8 mouse cellular contexts compared by ENCODE assay signal in genomic region chr2:154789977-154790655, GRCm38 (mm10). TPM values are rescaled to one million over a fixed set of nuclear protein-coding genes. Genes with fewer than 3 reads are reported as not detected.
DNase-seq lines count a peak whose midpoint lies in the region; ATAC-seq and TF ChIP-seq lines count a peak whose summit lies in the region.

No protein-coding gene starts in this region.

- H3K27ac ChIP-seq in cerebellum, adult 2 months (ENCODE audit: insufficient read depth, low read length) = no peak overlapping the region
- peak overlapping the region; percentile 81 for H3K27ac ChIP-seq in testis, adult 2 months (ENCODE audit: control insufficient read depth, insufficient read depth, low read depth, low read length)
- peak overlapping the region; percentile 99 for H3K27ac ChIP-seq in hindbrain, embryonic 13.5 days
- peak overlapping the region; percentile 92 for H3K27ac ChIP-seq in midbrain, postnatal 0 days (ENCODE audit: low read depth, low read length)

- no peak for ATAC-seq in hindbrain, embryonic 13.5 days (ENCODE audit: low FRiP score)
- ATAC-seq in midbrain, postnatal 0 days (ENCODE audit: low FRiP score) = no peak

- peak overlapping the region; percentile 88 for H3K4me2 ChIP-seq in hindbrain, embryonic 13.5 days
- H3K4me2 ChIP-seq in midbrain, postnatal 0 days (ENCODE audit: low read depth, low read length, poor library complexity, severe bottlenecking) = peak overlapping the region; percentile 91

- peak overlapping the region; percentile 94; the same call in 1 of the 2 replicates for H3K9ac ChIP-seq in hindbrain, embryonic 13.5 days
- H3K9ac ChIP-seq in midbrain, postnatal 0 days (replicated peaks; ENCODE audit: low read length, poor library complexity, severe bottlenecking) = peak overlapping the region; percentile 84; the same call in 1 of the 2 replicates

- TF ChIP-seq POLR2A in cerebellum, adult 2 months (IDR thresholded peaks at IDR 0.05; ENCODE audit: borderline replicate concordance, insufficient read depth, low read length) = no peak
- no peak for TF ChIP-seq POLR2A in testis, adult 2 months (IDR thresholded peaks at IDR 0.05; ENCODE audit: control insufficient read depth, low read depth, low read length)

- no peak for TF ChIP-seq CTCF in cerebellum, adult 2 months (IDR thresholded peaks at IDR 0.05; ENCODE audit: borderline replicate concordance, insufficient read depth, low read depth, low read length)
- TF ChIP-seq CTCF in testis, adult 2 months (IDR thresholded peaks at IDR 0.05; ENCODE audit: control insufficient read depth, insufficient read depth, insufficient replicate concordance, low read depth, low read length) = no peak
- no peak for TF ChIP-seq CTCF in midbrain, postnatal 0 days (IDR thresholded peaks at IDR 0.05)

- H3K4me3 ChIP-seq in cerebellum, adult 2 months (replicated peaks; ENCODE audit: insufficient read depth, low read depth, low read length) = peak overlapping the region; percentile 78
- peak overlapping the region; percentile 91 for H3K4me3 ChIP-seq in testis, adult 2 months (ENCODE audit: control insufficient read depth, low read depth, low read length)
- peak overlapping the region; percentile 97 for H3K4me3 ChIP-seq in hindbrain, embryonic 13.5 days
- H3K4me3 ChIP-seq in midbrain, postnatal 0 days (ENCODE audit: low read depth, low read length) = peak overlapping the region; percentile 97

- peak in 1 of 2 experiments; percentile 32 for DNase-seq in cerebellum, adult 2 months
- no peak for DNase-seq in cerebellum, postnatal 4 days (ENCODE audit: low spot score in 2 of 2)
- no peak for DNase-seq in testis, postnatal 14 days (ENCODE audit: low spot score)
- DNase-seq in midbrain, postnatal 0 days (ENCODE audit: low spot score) = no peak
- no peak for DNase-seq in layer of hippocampus, adult 9-10 months (ENCODE audit: low spot score)
- no peak for DNase-seq in urinary bladder, postnatal 14 days (ENCODE audit: low spot score)

- no peaks in the 10 kb centered on the region for H3K36me3 ChIP-seq in testis, adult 2 months (ENCODE audit: control insufficient read depth, insufficient read depth, low read length)
- H3K36me3 ChIP-seq in hindbrain, embryonic 13.5 days = no peaks in the 10 kb centered on the region
- H3K36me3 ChIP-seq in midbrain, postnatal 0 days (ENCODE audit: insufficient read depth, low read length) = no peaks in the 10 kb centered on the region

- H3K27me3 ChIP-seq in cerebellum, adult 2 months (ENCODE audit: control insufficient read depth, insufficient read depth, low read length) = no peaks in the 10 kb centered on the region
- no peaks in the 10 kb centered on the region for H3K27me3 ChIP-seq in testis, adult 2 months (ENCODE audit: control insufficient read depth, insufficient read depth, low read length)
- H3K27me3 ChIP-seq in hindbrain, embryonic 13.5 days = no peaks in the 10 kb centered on the region
- no peaks in the 10 kb centered on the region for H3K27me3 ChIP-seq in midbrain, postnatal 0 days (ENCODE audit: insufficient read depth, low read length)

- H3K9me3 ChIP-seq in hindbrain, embryonic 13.5 days = no peaks in the 10 kb centered on the region
- no peaks in the 10 kb centered on the region for H3K9me3 ChIP-seq in midbrain, postnatal 0 days (ENCODE audit: low read length)

- H3K4me1 ChIP-seq in cerebellum, adult 2 months (ENCODE audit: control insufficient read depth, insufficient read depth, low read length) = peaks cover 5% of the 10 kb centered on the region; the same call in 1 of the 2 replicates
- H3K4me1 ChIP-seq in testis, adult 2 months (ENCODE audit: control insufficient read depth, insufficient read depth, low read length) = peaks cover 10% of the 10 kb centered on the region
- H3K4me1 ChIP-seq in hindbrain, embryonic 13.5 days (replicated peaks) = peaks cover 48% of the 10 kb centered on the region
- H3K4me1 ChIP-seq in midbrain, postnatal 0 days (ENCODE audit: insufficient read depth, low read length) = peaks cover 14% of the 10 kb centered on the region; the same call in 1 of the 2 replicates

- WGBS in cerebellum, adult 2 months = 8% methylated on average over 14 of the region's 14 CpGs
- WGBS in hindbrain, embryonic 13.5 days = 7% methylated on average over 14 of the region's 14 CpGs
- WGBS in midbrain, postnatal 0 days = 4% methylated on average over 14 of the region's 14 CpGs

RNA-seq across cellular contexts. Expression of gene Raly, which starts 0.8 kb away (rescaled TPM):
- 198 and 208 TPM in 2 replicates for polyA plus RNA-seq in cerebellum, adult 2 months (2012; rRNA removed)
- polyA plus RNA-seq in testis, adult 2 months (2012; rRNA removed) = 62.8 and 64.0 TPM in 2 replicates
- polyA plus RNA-seq in hindbrain, embryonic 13.5 days (2015; fragmentation: Nextera tagmentation; extraction: Ambion mirVana) = 25.3 and 27.5 TPM in 2 replicates
- total RNA-seq in midbrain, postnatal 0 days (2014; rRNA removed) = 132 and 160 TPM in 2 replicates
- 18.4 and 19.3 TPM in 2 replicates for polyA plus RNA-seq in midbrain, postnatal 0 days (2015; fragmentation: Nextera tagmentation; extraction: Ambion mirVana)

RNA-seq across cellular contexts. Expression of gene a, which starts 1.1 kb away (rescaled TPM):
- polyA plus RNA-seq in cerebellum, adult 2 months (2012; rRNA removed) = 0.28 TPM in 1 of 2 replicates, not detected in the other
- 1.4 and 2.9 TPM in 2 replicates for polyA plus RNA-seq in testis, adult 2 months (2012; rRNA removed)
- polyA plus RNA-seq in hindbrain, embryonic 13.5 days (2015; fragmentation: Nextera tagmentation; extraction: Ambion mirVana) = 1.4 TPM in 2 replicates
- total RNA-seq in midbrain, postnatal 0 days (2014; rRNA removed) = 5.9 TPM in 1 of 2 replicates, not detected in the other
- polyA plus RNA-seq in midbrain, postnatal 0 days (2015; fragmentation: Nextera tagmentation; extraction: Ambion mirVana) = 1.1 and 2.3 TPM in 2 replicates

RNA-seq across cellular contexts. Expression of gene Gm14214, which starts 20.3 kb away (rescaled TPM):
- not detected in 2 replicates for polyA plus RNA-seq in cerebellum, adult 2 months (2012; rRNA removed)
- not detected in 2 replicates for polyA plus RNA-seq in testis, adult 2 months (2012; rRNA removed)
- polyA plus RNA-seq in hindbrain, embryonic 13.5 days (2015; fragmentation: Nextera tagmentation; extraction: Ambion mirVana) = not detected in 2 replicates
- total RNA-seq in midbrain, postnatal 0 days (2014; rRNA removed) = not detected in 2 replicates
- not detected in 2 replicates for polyA plus RNA-seq in midbrain, postnatal 0 days (2015; fragmentation: Nextera tagmentation; extraction: Ambion mirVana)
